Mouse (Mus musculus): ENCODE measurements at regions not wholly inside any gene's neighbourhood (a gene's known extent, or its start where the extent isn't known, plus 50 kb on each side); places are given as distances from the start of the nearest gene placed in this dataset.
"Not testable (repeated sequence)": the region's sequence is repeated elsewhere in the genome, so short reads cannot be mapped to it uniquely, and the experiment has no call there.

DNA sequence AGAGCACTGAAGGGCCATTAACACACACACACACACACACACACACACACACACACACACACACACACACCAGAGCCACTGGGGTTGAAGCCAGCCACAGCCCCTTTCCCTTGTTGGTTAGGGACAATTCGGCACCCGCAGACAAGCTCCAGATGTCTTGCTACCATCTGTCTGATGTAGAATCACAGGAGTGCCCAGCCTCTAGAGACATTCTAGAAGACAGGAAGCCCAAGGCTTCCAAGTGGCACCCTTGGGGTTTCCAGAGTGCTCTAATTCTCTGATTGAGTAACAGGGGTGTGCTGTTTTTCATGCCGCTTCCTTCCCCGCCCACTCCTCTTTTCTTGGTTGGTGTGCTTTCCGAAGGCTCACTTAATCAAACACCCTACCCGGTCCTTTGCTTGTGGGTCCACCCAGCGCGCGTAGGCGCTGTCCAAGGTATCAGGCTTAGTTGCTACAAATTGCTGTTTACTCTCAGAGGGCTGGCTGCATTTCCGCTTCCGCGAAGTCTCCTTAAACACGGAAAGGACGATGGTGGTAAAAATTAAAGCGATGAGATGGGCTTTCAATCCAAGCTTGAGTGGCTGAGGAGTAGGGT is 59.5 kb upstream of the Zbtb18 start:
- no peak for ATAC-seq (replicated peaks; ENCODE audit: insufficient number of reproducible peaks, low FRiP score, low TSS enrichment, poor library complexity, severe bottlenecking)

- ATAC-seq (replicated peaks; ENCODE audit: insufficient number of reproducible peaks, low FRiP score, low TSS enrichment, poor library complexity, severe bottlenecking): no peak
Measured at GRCm38 (mm10) chr1:177382147-177382546, 60.0 kb upstream of the Zbtb18 start.

GRCm38 (mm10) chr1:177378112-177378511 is 64.0 kb upstream of the Zbtb18 start:
- ATAC-seq (replicated peaks; ENCODE audit: insufficient number of reproducible peaks, low FRiP score, low TSS enrichment, poor library complexity, severe bottlenecking): no peak

DNA sequence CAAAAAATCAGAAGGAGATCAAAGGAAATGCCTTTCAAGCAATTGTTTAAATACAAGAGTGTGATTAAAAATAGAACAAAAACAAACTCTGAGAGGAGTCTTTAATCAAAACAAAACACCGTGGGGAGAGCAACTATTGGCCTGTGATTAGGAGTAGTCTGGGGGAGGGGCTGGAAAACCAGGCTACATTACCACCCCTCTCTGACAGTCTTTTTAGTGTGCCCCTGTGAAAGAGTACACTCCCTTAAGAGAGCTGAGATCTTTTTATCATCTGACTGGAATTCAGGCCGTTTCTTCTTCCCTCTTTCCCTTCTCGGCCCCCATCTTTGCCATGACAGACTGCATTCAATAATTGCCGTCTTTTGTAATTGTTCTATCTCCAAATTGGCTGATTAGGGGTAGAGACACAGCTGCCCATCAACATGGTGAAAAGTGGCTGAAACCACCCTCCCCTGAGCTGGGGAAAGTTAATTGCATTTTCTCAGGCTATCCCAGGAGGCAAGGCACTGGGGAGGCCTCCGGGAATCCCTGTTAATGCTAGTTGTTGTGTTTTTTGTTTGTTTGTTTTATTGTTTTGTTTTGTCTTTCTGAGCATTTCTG is 68.8 kb upstream of the Zbtb18 start:
- no peak for ATAC-seq (replicated peaks; ENCODE audit: insufficient number of reproducible peaks, low FRiP score, low TSS enrichment, poor library complexity, severe bottlenecking)

GRCm38 (mm10) chr1:177372066-177372465 is 70.1 kb upstream of the Zbtb18 start:
- ATAC-seq (replicated peaks; ENCODE audit: insufficient number of reproducible peaks, low FRiP score, low TSS enrichment, poor library complexity, severe bottlenecking): no peak

GRCm38 (mm10) chr1:177367864-177368610 is 74.1 kb upstream of the Zbtb18 start:
- 0 out of 2 replicates have a peak, but pooled peaks have one; percentile 17 for ATAC-seq (replicated peaks; ENCODE audit: insufficient number of reproducible peaks, low FRiP score, low TSS enrichment, poor library complexity, severe bottlenecking)

GRCm38 (mm10) chr1:177366914-177367313 is 75.2 kb upstream of the Zbtb18 start:
- ATAC-seq (replicated peaks; ENCODE audit: insufficient number of reproducible peaks, low FRiP score, low TSS enrichment, poor library complexity, severe bottlenecking): no peak

DNA sequence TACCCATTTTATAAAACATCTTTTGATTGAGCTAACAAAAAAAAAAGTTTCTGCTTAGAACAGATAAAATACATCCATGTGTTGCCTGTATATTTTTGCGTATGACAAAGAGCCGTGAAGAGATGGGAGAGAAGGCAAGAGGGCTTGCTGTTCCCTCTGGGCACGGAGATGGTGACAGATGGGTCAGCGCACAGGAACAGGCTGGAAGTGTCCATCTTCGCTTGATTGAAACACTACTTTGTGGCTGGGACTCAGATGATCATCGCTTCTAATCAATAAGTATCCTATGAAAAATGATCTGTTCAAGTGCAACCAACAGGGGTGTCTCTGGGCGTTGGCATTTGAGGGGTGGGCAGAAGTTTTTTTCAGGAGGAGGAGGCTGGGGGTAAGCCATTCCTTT is 75.7 kb upstream of the Zbtb18 start:
- no peak for ATAC-seq (replicated peaks; ENCODE audit: insufficient number of reproducible peaks, low FRiP score, low TSS enrichment, poor library complexity, severe bottlenecking)

DNA sequence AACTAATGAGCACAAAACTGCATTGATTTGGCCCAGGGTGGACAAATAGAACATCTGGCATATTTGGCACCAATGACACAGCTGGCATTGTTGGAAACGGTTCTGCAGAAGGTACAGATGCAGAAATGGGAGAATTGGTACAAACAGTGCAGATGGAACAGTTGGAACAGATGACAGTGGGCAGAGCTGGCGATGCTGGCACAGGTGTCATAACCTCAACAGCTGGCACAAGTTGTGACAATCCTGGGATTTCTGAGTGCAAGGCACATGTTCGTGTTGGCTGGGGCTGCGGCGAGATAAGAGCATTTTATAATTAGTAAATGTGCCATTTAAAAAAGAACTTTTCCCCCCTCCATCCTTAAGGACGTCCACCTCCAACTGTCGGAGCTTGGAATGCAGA is 77.8 kb upstream of the Zbtb18 start:
- ATAC-seq (replicated peaks; ENCODE audit: insufficient number of reproducible peaks, low FRiP score, low TSS enrichment, poor library complexity, severe bottlenecking): no peak

DNA sequence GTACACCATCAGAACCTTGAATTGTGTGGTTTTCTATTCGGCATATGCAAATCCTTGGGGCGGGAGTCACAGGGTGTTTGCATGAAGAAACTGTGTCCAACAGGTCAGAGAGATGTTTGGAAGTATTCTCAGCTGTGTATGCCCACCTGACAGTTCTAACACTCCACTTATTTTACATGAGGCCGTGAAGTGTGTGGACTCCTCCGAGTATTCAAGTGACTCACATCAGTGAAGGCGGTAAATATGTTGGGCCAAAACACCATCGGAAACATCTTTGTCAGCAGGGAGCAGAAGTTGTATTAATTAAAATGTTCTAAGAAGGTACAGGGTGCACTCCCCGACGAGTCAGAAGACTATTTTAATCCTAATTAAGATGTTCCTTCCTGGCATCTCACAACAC is 79.8 kb upstream of the Zbtb18 start:
- no peak for ATAC-seq (replicated peaks; ENCODE audit: insufficient number of reproducible peaks, low FRiP score, low TSS enrichment, poor library complexity, severe bottlenecking)

- ATAC-seq (replicated peaks; ENCODE audit: insufficient number of reproducible peaks, low FRiP score, low TSS enrichment, poor library complexity, severe bottlenecking): no peak
Measured at GRCm38 (mm10) chr1:177348400-177349092, 90.5 kb upstream of the Akt3 start.

DNA sequence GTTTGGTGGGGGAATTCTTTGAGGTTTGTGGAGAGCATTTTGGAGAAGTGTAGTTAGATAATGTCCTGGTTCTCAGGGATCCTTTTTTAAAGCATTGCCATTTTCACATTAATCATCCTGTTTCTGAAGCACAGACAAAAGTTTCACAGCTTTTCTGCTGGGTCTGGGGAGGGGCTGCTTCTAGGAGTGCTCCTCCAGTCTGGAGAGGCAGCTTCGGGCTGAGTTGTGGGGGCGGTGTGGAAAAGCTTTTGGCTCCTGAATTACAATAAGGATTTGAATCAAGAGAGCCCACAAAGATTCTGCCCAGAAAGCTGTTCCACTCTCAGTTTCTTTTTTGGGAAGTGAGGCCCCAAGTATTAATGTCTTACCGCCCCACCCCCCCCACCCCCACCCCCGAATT is 89.2 kb upstream of the Akt3 start:
- no peak for ATAC-seq (replicated peaks; ENCODE audit: insufficient number of reproducible peaks, low FRiP score, low TSS enrichment, poor library complexity, severe bottlenecking)

- ATAC-seq (replicated peaks; ENCODE audit: insufficient number of reproducible peaks, low FRiP score, low TSS enrichment, poor library complexity, severe bottlenecking): no peak
Measured at GRCm38 (mm10) chr1:177346540-177346939, 88.5 kb upstream of the Akt3 start.

DNA sequence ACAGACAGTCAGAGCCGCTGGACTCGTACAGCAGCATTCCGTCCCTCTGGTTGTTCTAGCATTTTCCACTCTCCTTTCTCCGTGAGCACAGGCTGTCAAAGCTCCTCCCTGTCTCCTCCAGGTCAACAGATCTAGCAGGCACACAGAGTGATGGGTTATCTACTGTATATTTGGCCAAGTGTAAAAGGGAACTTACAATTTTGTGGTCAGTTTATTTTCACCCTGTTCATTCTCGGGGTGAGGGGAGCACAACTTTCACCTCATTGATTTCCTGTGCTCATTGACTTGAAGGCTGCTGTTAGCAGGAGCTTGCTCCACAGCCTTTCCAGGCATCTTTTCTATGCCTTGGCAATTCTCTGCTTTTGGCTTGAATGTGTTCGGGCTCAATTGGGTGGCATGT is 87.5 kb upstream of the Akt3 start:
- ATAC-seq (replicated peaks; ENCODE audit: insufficient number of reproducible peaks, low FRiP score, low TSS enrichment, poor library complexity, severe bottlenecking): no peak

GRCm38 (mm10) chr1:177343949-177344348 is 85.9 kb upstream of the Akt3 start:
- ATAC-seq (replicated peaks; ENCODE audit: insufficient number of reproducible peaks, low FRiP score, low TSS enrichment, poor library complexity, severe bottlenecking): no peak

- ATAC-seq (replicated peaks; ENCODE audit: insufficient number of reproducible peaks, low FRiP score, low TSS enrichment, poor library complexity, severe bottlenecking): no peak
Measured at GRCm38 (mm10) chr1:177343121-177343520, 85.1 kb upstream of the Akt3 start.

DNA sequence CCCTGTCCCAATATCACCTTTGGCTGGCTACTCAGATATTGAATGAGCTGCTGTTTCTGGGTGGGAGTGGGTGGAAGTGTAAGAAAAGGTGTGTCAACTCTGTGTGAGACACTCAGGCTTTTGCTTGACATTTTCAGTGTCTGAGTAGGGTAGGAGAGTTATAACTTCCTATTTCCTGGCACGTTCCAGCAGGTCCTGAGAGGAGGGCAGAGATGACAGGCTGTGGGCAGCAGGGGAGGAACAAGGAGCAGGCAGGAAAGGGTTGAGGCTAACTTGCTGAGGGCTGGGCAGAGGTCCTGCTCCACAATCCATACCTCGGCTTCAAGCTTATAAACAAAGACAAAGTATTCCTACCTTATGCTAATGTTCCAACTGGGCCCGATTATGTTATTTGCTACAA is 82.2 kb upstream of the Akt3 start:
- no peak for ATAC-seq (replicated peaks; ENCODE audit: insufficient number of reproducible peaks, low FRiP score, low TSS enrichment, poor library complexity, severe bottlenecking)

GRCm38 (mm10) chr1:177339207-177339787 is 81.3 kb upstream of the Akt3 start:
- ATAC-seq (replicated peaks; ENCODE audit: insufficient number of reproducible peaks, low FRiP score, low TSS enrichment, poor library complexity, severe bottlenecking): not testable (repeated sequence)

GRCm38 (mm10) chr1:177338466-177339206 is 80.6 kb upstream of the Akt3 start:
- ATAC-seq (replicated peaks; ENCODE audit: insufficient number of reproducible peaks, low FRiP score, low TSS enrichment, poor library complexity, severe bottlenecking): no peak

Measured in monocyte, adult 5-6 weeks (primary cell).